Mouse (Mus musculus) ovary, postnatal 36 days (tissue): ENCODE data around the gene Hoxa2.
A peak's percentile ranks its signal among the peaks of the same experiment; 100 is the strongest.

Experiments used
- DNase-seq: peaks from one replicate; pipeline ENCODE4 v3.0.0; 2022; ENCODE audit warnings: low spot score, mixed read lengths

Hoxa2 gene

GRCm38 (mm10) chr6:52202362-52203120 is 37.9 kb upstream of the Hoxa2 start:
- no peak for DNase-seq

GRCm38 (mm10) chr6:52201269-52201668 is 36.6 kb upstream of the Hoxa2 start:
- no peak for DNase-seq

GRCm38 (mm10) chr6:52200751-52201250 is 36.2 kb upstream of the Hoxa2 start:
- no peak for DNase-seq

- no peak for DNase-seq
Measured at GRCm38 (mm10) chr6:52200073-52200750, 35.6 kb upstream of the Hoxa2 start.

- no peak for DNase-seq
Measured at GRCm38 (mm10) chr6:52197271-52197670, 32.6 kb upstream of the Hoxa2 start.

GRCm38 (mm10) chr6:52196811-52197210 is 32.2 kb upstream of the Hoxa2 start:
- DNase-seq, result no peak

GRCm38 (mm10) chr6:52194690-52195089 is 30.1 kb upstream of the Hoxa2 start:
- DNase-seq, result no peak

- DNase-seq, result peak; percentile 81
Measured at GRCm38 (mm10) chr6:52191860-52192550, 27.4 kb upstream of the Hoxa2 start.

- peak; percentile 23 for DNase-seq
Measured at GRCm38 (mm10) chr6:52190906-52191810, 26.5 kb upstream of the Hoxa2 start, which contains the start of gene Hoxa4. Gene Hoxa4 (minus strand): TSS chr6:52191753.

- DNase-seq, result peak; percentile 13
Measured at GRCm38 (mm10) chr6:52190410-52190809, 25.8 kb upstream of the Hoxa2 start.

- no peak for DNase-seq
Measured at GRCm38 (mm10) chr6:52189909-52190308, 25.3 kb upstream of the Hoxa2 start.

GRCm38 (mm10) chr6:52189172-52189591 is 24.6 kb upstream of the Hoxa2 start:
- no peak for DNase-seq

- no peak for DNase-seq
Measured at GRCm38 (mm10) chr6:52186500-52186899, 21.9 kb upstream of the Hoxa2 start.

- no peak for DNase-seq
Measured at GRCm38 (mm10) chr6:52185834-52186233, 21.2 kb upstream of the Hoxa2 start.

GRCm38 (mm10) chr6:52185222-52185621 is 20.6 kb upstream of the Hoxa2 start:
- no peak for DNase-seq

- no peak for DNase-seq
Measured at GRCm38 (mm10) chr6:52184668-52185067, 20.0 kb upstream of the Hoxa2 start.

- no peak for DNase-seq
Measured at GRCm38 (mm10) chr6:52183311-52184080, 18.9 kb upstream of the Hoxa2 start.

GRCm38 (mm10) chr6:52182793-52183192 is 18.2 kb upstream of the Hoxa2 start:
- no peak for DNase-seq

- no peak for DNase-seq
Measured at GRCm38 (mm10) chr6:52182030-52182429, 17.4 kb upstream of the Hoxa2 start.

- DNase-seq, result no peak
Measured at GRCm38 (mm10) chr6:52180726-52181125, 16.1 kb upstream of the Hoxa2 start.

GRCm38 (mm10) chr6:52180213-52180710 is 15.6 kb upstream of the Hoxa2 start:
- DNase-seq, result no peak
